Mouse (Mus musculus): ENCODE data around the gene 2310034G01Rik.

Gene 2310034G01Rik

DNA sequence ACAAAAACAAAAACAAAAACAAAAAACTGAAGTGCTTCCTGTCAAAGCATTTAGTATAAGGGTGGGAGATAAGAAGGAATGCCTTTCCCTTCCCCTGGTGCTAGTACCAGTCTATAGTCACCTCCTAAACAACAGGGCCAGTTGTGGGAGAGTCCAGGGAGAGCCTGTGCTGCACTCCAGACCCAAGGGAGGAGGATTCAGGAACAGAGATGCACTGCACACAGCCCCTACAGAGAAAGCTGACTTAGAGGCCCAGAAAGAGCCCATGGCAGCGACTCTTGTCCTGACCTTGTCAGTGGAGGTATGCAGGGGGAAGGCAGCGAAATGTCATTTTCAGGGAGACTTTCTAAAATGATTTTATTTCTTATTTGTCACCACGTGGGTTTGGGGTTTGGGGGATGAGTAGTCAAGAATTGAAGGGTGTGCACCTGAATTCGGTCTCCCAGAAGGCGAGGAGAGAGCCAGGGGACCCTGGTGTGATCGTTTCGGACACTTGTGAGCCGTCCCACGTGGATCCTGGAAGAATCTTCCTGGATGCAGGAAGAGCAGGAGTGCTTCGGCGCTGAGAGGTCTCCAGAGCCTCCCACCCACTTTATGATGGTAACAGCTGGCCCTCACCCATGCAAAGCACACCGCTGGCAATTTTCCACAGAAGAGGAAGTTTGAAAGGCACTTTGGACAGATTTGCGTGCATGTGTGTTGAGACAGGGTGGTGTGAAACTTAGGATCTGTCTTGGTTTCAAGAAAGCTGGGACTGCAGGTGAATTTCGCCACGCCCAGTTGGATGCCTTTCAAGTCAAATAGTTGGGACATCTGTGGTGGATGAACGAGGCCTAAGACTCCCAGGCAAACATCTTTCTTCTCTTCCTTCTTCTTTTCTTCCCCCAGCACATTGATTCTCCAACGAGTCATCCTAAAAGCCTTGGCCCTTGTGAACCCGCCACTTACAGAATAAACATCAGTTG lies 46.6 kb downstream of the 2310034G01Rik start:
- in situ Hi-C loops (cut with MboI; ENCODE audit: low sequenced_read_pairs) = no loop called here

DNA sequence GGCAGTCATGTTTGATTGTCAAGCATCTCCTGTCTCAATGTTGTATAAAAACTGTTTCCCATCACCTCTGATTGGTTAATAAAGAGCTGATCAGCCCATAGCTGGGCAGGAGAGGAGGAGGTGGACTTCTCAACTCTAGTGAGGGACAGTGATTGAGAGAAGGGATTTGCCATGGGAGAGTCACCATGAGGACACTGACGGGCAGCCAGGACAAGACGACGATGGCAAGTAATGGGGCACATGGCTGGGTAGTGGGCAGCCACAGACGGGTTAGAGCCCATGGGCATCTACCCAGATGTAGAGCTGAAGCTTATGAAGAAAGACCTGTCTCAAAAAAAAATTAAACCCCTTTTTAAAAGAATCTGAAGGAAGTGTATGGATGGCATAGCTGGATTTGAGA lies 47.6 kb downstream of the 2310034G01Rik start:
- in situ Hi-C loops (cut with MboI; ENCODE audit: low sequenced_read_pairs) = no loop called here

DNA sequence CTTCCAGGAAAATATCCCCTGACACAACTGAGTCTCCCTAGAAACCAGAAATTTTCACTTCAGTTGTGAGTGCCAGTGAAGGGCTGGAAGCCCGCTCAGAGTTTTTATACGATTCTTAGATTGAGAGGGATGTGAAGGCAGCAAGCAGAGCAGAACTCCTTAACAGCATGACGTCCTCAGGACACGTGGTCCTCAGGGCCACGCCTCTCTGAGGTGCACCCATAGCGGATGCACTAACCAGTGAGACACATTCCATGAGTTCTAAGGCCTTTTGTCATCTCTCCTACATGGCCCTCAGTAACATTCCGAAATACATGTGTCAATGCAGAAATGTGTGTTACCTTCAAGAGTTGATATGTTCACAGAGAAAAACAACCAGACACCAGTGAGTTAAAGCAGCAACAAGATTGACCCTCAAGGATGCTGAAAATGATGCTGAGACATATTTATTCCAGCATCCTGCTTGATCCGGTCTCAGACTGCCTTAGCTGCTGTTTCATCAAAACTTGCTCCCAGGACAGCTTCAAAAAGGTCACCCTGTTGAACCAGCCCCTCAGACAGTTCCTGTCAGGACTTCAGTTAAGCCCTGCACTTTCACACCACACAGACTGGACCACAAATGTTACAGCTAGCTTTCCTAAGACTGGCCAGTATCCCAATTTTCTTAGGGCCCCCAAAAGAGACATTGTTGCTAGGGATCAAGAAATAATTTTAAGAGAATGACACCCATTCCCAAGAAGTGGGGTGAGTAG lies 49.6 kb downstream of the 2310034G01Rik start:
- in situ Hi-C loops (cut with MboI; ENCODE audit: low sequenced_read_pairs) = no loop called here

All from CH12F3 (cell line).